Mouse (Mus musculus) E14TG2a.4 (cell line): ENCODE data around the gene Dhrs3.

ENCODE experiments used
- CTCF ChIP-seq: conservative IDR thresholded peaks from 2 replicates; pipeline ENCODE4 v1.5.1; 2014; ENCODE audit warnings: low read length
- NANOG ChIP-seq: IDR thresholded peaks from 2 replicates; pipeline ENCODE4 v1.6.1; 2014; ENCODE audit warnings: borderline replicate concordance, low read length, mixed read lengths

GRCm38 (mm10) chr4:144903932-144904331 is 11.3 kb downstream of the Dhrs3 start:
- no peak for TF ChIP-seq CTCF
- TF ChIP-seq NANOG, result no peak
